Mouse (Mus musculus): ENCODE measurements around the gene Med12l. TPM values are rescaled to one million over a fixed set of nuclear protein-coding genes. Genes with fewer than 3 reads are reported as not detected.
"Not testable (repeated sequence)": the region's sequence is repeated elsewhere in the genome, so short reads cannot be mapped to it uniquely, and the experiment has no call there.

Med12l gene
- polyA plus RNA-seq, 1 experiment from 2014 or later, result 4.2 TPM

DNA sequence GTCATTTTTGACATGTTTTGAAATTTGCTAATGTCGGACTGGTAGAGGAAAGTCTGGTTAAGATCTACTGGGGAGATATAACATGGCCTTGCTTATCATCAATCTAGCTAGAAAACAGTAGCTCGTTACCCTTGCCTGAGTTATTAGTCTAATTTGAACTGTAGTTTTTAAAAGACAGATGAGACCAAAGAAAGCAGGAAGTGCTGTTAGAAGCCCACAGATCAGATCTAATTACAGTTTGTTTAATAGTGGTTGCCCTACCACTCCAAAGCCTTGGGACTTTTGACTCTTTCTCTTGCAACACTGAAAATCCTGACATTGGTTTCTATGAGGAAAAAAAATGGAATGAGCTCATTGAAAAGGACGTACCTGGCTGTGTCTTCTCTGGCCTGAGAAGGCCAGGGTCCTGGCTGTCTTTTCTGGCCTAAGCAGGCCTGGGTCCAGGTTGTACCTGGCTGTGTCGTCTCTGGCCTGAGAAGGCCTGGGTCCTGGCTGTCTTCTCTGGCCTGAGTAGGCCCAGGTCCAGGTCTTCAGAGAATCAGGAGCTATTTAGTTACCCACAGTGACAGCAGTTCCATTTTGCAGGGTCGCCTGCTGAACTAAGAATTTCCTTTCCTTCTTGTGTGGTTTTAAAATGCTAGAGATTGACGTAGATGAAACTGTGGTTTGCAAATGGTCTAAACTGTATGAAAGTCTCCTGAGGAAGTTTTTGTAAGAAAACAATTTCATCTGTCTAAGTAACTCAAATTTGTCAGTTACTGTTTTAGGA, 95.8 kb downstream of the Med12l start, which contains the start of gene Gpr171:
Gpr171 (minus strand) TSS at position 604 of the 769 bp plus-strand sequence.
- H3K9me3 ChIP-seq (ENCODE audit: control insufficient read depth, low read length), result no peaks in the 10 kb centered on the region
- no peaks in the 10 kb centered on the region for H3K27me3 ChIP-seq (ENCODE audit: control insufficient read depth, insufficient read depth, low read length)
- WGBS, result 77% methylated on average over 6 of the region's 6 CpGs
- no peak within 1 kb of the TSS for H3K4me3 ChIP-seq (ENCODE audit: control insufficient read depth in 1 of 2, insufficient read depth in 1 of 2, low read depth in 1 of 2, low read length in 2 of 2)
- H3K4me2 ChIP-seq (ENCODE audit: low read length), result no peak within 1 kb of the TSS
- H3K4me1 ChIP-seq (ENCODE audit: control insufficient read depth in 2 of 2, insufficient read depth in 2 of 2, low read length in 2 of 2), result peaks cover 8 to 9% of the 10 kb centered on the region in 2 experiments
- no peaks in the 10 kb centered on the region for H3K36me3 ChIP-seq (ENCODE audit: control insufficient read depth, insufficient read depth, low read length)
- H3K27ac ChIP-seq (replicated peaks in 1 of 2; ENCODE audit: control insufficient read depth in 1 of 2, insufficient read depth in 1 of 2, low read depth in 2 of 2, low read length in 2 of 2), result no peak within 1 kb of the TSS
- H3K9ac ChIP-seq (ENCODE audit: low read length), result no peak within 1 kb of the TSS
- ATAC-seq (ENCODE audit: insufficient number of reproducible peaks, insufficient read depth, low FRiP score, low read depth), result no peak

DNA sequence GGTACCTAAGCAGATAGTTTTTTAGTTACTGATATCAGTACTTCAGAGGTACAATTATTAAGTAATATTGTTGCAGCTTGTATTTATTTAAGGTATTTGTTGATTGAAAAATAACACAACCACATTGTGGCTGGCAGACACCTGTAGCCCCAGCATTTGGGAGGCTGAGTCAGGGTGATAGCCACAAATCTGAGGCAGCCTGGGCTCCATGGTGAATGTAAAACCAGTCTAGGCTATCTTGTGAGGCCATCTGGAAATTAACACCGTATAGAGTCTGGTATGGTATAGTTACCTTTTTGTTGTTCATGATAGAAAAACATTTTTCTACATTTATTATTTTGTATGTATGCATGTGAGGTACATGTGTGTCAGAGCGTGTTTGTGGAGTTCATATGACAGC, 96.5 kb downstream of the Med12l start:
- no peaks in the 10 kb centered on the region for H3K36me3 ChIP-seq (ENCODE audit: control insufficient read depth, insufficient read depth, low read length)
- no peak overlapping the region for H3K4me2 ChIP-seq (ENCODE audit: low read length)
- ATAC-seq (ENCODE audit: insufficient number of reproducible peaks, insufficient read depth, low FRiP score, low read depth), result no peak
- no peaks in the 10 kb centered on the region for H3K9me3 ChIP-seq (ENCODE audit: control insufficient read depth, low read length)
- H3K4me1 ChIP-seq (ENCODE audit: control insufficient read depth in 2 of 2, insufficient read depth in 2 of 2, low read length in 2 of 2), result peaks cover 8 to 9% of the 10 kb centered on the region in 2 experiments
- no peak overlapping the region for H3K9ac ChIP-seq (ENCODE audit: low read length)
- H3K27ac ChIP-seq (replicated peaks in 1 of 2; ENCODE audit: control insufficient read depth in 1 of 2, insufficient read depth in 1 of 2, low read depth in 2 of 2, low read length in 2 of 2), result no peak overlapping the region
- H3K27me3 ChIP-seq (ENCODE audit: control insufficient read depth, insufficient read depth, low read length), result no peaks in the 10 kb centered on the region
- no peak overlapping the region for H3K4me3 ChIP-seq (ENCODE audit: control insufficient read depth in 1 of 2, insufficient read depth in 1 of 2, low read depth in 1 of 2, low read length in 2 of 2)
- 94% methylated on average over 2 of the region's 2 CpGs for WGBS

DNA sequence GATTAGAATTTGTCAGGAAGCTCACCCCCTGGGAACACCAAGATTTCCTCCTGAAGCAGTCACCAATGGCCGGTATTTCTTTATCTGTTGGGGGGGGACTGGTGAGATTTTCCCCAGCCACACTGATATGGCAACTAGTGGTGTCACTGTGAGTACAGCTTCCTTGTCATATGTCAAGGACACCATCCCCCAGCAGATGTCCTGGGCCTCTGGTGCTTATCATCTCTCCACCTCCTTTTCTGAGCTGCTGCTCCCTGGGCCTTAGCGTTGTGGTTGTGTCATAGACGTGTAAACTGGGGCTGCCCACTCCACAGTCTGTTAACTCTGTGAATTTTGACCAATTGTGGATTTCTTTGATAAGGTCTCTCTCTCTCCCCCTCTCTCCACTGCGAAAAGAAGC, 98.8 kb downstream of the Med12l start:
- Histone ChIP-seq H3K27ac (replicated peaks in 1 of 2; ENCODE audit: control insufficient read depth in 1 of 2, insufficient read depth in 1 of 2, low read depth in 2 of 2, low read length in 2 of 2) (no peak overlapping the region), H3K4me3 (ENCODE audit: control insufficient read depth in 1 of 2, insufficient read depth in 1 of 2, low read depth in 1 of 2, low read length in 2 of 2) (no peak overlapping the region)
- WGBS, result 12% methylated on average over 4 of the region's 4 CpGs

GRCm38 (mm10) chr3:59107439-59107838, 101.8 kb downstream of the Med12l start:
- H3K4me1 ChIP-seq (ENCODE audit: control insufficient read depth in 2 of 2, insufficient read depth in 2 of 2, low read length in 2 of 2), result peaks cover 4 to 9% of the 10 kb centered on the region in 2 experiments
- H3K4me3 ChIP-seq (ENCODE audit: control insufficient read depth in 1 of 2, insufficient read depth in 1 of 2, low read depth in 1 of 2, low read length in 2 of 2), result no peak overlapping the region
- H3K9me3 ChIP-seq (ENCODE audit: control insufficient read depth, low read length), result no peaks in the 10 kb centered on the region
- H3K36me3 ChIP-seq (ENCODE audit: control insufficient read depth, insufficient read depth, low read length), result no peaks in the 10 kb centered on the region
- no peak overlapping the region for H3K4me2 ChIP-seq (ENCODE audit: low read length)
- no peak overlapping the region for H3K27ac ChIP-seq (replicated peaks in 1 of 2; ENCODE audit: control insufficient read depth in 1 of 2, insufficient read depth in 1 of 2, low read depth in 2 of 2, low read length in 2 of 2)
- no peaks in the 10 kb centered on the region for H3K27me3 ChIP-seq (ENCODE audit: control insufficient read depth, insufficient read depth, low read length)
- 93% methylated on average over 4 of the region's 4 CpGs for WGBS
- no peak overlapping the region for H3K9ac ChIP-seq (ENCODE audit: low read length)
- no peak for ATAC-seq (ENCODE audit: insufficient number of reproducible peaks, insufficient read depth, low FRiP score, low read depth)

More for the DNA sequence above, 98.8 kb downstream of the Med12l start:
- Histone ChIP-seq H3K4me1 (ENCODE audit: control insufficient read depth in 2 of 2, insufficient read depth in 2 of 2, low read length in 2 of 2) (peaks cover 6 to 9% of the 10 kb centered on the region in 2 experiments), H3K36me3 (ENCODE audit: control insufficient read depth, insufficient read depth, low read length) (no peaks in the 10 kb centered on the region), H3K9me3 (ENCODE audit: control insufficient read depth, low read length) (no peaks in the 10 kb centered on the region), H3K9ac (ENCODE audit: low read length) (no peak overlapping the region), H3K4me2 (ENCODE audit: low read length) (no peak overlapping the region), H3K27me3 (ENCODE audit: control insufficient read depth, insufficient read depth, low read length) (no peaks in the 10 kb centered on the region)
- no peak for ATAC-seq (ENCODE audit: insufficient number of reproducible peaks, insufficient read depth, low FRiP score, low read depth)

DNA sequence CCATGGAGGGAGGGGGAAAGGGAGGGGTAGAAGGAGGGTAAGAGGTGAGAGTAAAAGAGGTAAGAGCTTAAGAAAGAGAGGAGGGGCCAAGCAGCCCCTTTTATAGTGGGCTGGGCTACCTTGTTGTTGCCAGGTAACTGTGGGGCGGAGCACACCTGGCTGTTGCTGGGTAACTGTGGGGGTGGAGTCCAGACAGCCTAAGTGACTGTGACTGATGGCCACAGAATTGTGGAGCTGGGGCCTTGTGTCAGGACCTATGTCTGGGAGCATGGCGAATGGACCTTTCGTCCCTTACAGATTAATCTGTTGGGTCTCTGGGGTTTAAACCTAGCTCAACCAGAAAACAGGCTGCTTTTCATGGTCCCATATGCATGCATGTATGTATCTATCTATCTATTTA, 104.2 kb downstream of the Med12l start:
- not testable (repeated sequence) for H3K9ac ChIP-seq (ENCODE audit: low read length); H3K9me3 ChIP-seq (ENCODE audit: control insufficient read depth, low read length); H3K4me3 ChIP-seq (ENCODE audit: control insufficient read depth in 1 of 2, insufficient read depth in 1 of 2, low read depth in 1 of 2, low read length in 2 of 2); H3K27ac ChIP-seq (replicated peaks in 1 of 2; ENCODE audit: control insufficient read depth in 1 of 2, insufficient read depth in 1 of 2, low read depth in 2 of 2, low read length in 2 of 2); H3K4me2 ChIP-seq (ENCODE audit: low read length); H3K36me3 ChIP-seq (ENCODE audit: control insufficient read depth, insufficient read depth, low read length); ATAC-seq (ENCODE audit: insufficient number of reproducible peaks, insufficient read depth, low FRiP score, low read depth); H3K27me3 ChIP-seq (ENCODE audit: control insufficient read depth, insufficient read depth, low read length)
- peaks cover 8 to 15% of the 10 kb centered on the region in 2 experiments for H3K4me1 ChIP-seq (ENCODE audit: control insufficient read depth in 2 of 2, insufficient read depth in 2 of 2, low read length in 2 of 2)
- 97% methylated on average over 3 of the region's 3 CpGs for WGBS

- ATAC-seq (ENCODE audit: insufficient number of reproducible peaks, insufficient read depth, low FRiP score, low read depth), result no peak
- peaks cover 11 to 15% of the 10 kb centered on the region in 2 experiments for H3K4me1 ChIP-seq (ENCODE audit: control insufficient read depth in 2 of 2, insufficient read depth in 2 of 2, low read length in 2 of 2)
- no peaks in the 10 kb centered on the region for H3K27me3 ChIP-seq (ENCODE audit: control insufficient read depth, insufficient read depth, low read length)
- no peak overlapping the region for H3K9ac ChIP-seq (ENCODE audit: low read length)
- no peak overlapping the region for H3K4me2 ChIP-seq (ENCODE audit: low read length)
- no peak overlapping the region for H3K4me3 ChIP-seq (ENCODE audit: control insufficient read depth in 1 of 2, insufficient read depth in 1 of 2, low read depth in 1 of 2, low read length in 2 of 2)
- H3K36me3 ChIP-seq (ENCODE audit: control insufficient read depth, insufficient read depth, low read length), result peaks cover 7% of the 10 kb centered on the region; the same call in 1 of the 2 replicates
- WGBS, result 84% methylated on average over 3 of the region's 3 CpGs
- no peak overlapping the region for H3K27ac ChIP-seq (replicated peaks in 1 of 2; ENCODE audit: control insufficient read depth in 1 of 2, insufficient read depth in 1 of 2, low read depth in 2 of 2, low read length in 2 of 2)
- no peaks in the 10 kb centered on the region for H3K9me3 ChIP-seq (ENCODE audit: control insufficient read depth, low read length)
These were observed 106.3 kb downstream of the Med12l start for GRCm38 (mm10) chr3:59111944-59112343.

DNA sequence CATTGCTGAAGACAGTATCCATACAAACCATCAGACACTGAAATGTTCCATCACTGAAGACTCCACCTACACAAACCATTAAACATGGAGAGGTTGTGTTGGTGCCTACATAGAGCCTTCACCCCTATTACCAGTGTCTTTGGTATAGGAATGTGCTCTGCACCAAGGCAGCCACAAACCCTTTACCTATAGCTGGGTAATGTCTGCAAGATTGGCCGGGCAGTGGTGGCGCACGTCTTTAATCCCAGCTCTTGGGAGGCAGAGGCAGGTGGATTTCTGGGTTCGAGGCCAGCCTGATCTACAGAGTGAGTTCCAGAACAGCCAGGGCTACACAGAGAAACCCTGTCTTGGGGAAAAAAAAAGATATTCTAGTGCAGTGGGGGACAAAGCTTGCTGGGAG, 107.7 kb downstream of the Med12l start:
- 89% methylated on average over 4 of the region's 4 CpGs for WGBS
- H3K9ac ChIP-seq (ENCODE audit: low read length); ATAC-seq (ENCODE audit: insufficient number of reproducible peaks, insufficient read depth, low FRiP score, low read depth); H3K4me2 ChIP-seq (ENCODE audit: low read length); H3K36me3 ChIP-seq (ENCODE audit: control insufficient read depth, insufficient read depth, low read length); H3K27me3 ChIP-seq (ENCODE audit: control insufficient read depth, insufficient read depth, low read length); H3K4me3 ChIP-seq (ENCODE audit: control insufficient read depth in 1 of 2, insufficient read depth in 1 of 2, low read depth in 1 of 2, low read length in 2 of 2); H3K9me3 ChIP-seq (ENCODE audit: control insufficient read depth, low read length): not testable (repeated sequence)
- H3K27ac ChIP-seq (replicated peaks in 1 of 2; ENCODE audit: control insufficient read depth in 1 of 2, insufficient read depth in 1 of 2, low read depth in 2 of 2, low read length in 2 of 2), result peak overlapping the region in 1 of 2 experiments; percentile 85; a peak in 3 of 4 replicates
- H3K4me1 ChIP-seq (ENCODE audit: control insufficient read depth in 2 of 2, insufficient read depth in 2 of 2, low read length in 2 of 2), result peaks cover 11 to 15% of the 10 kb centered on the region in 2 experiments
